In the genomic region with DNA sequence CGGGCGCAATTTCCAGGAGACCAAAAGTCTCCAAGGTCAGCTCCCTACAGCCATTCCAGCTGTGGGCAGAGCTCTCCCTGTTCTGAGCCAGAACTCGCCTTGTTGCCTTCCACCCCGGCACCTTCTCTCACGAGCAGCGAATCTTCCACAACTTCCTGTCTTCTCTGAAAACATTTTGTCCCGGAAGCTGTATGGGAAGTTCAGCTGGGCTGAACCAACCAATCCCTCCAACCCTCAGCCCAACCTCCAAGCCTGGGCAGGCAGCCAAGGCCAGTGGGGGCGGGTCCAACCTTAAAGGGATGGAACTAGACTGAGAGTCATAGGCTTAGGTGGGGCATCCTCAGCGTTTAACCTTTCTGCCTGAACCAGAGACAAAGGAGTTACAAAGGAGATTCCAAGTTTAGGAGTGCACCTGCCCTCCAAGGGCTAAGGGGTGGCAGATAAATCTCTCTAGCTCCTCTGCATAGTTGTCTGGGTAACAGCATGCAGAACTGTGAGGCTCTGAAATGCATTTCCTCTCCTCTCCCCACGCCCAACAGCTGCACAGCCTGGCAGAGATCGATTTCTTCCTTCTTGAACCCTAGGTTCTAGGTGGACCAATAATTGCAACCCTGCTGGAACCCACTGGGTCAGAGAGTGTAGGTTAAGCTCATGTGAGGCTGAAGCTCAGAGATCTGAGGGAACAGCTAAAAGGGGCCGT, we compare ENCODE assay signal across 8 mouse cellular contexts. TPM values are rescaled to one million over a fixed set of nuclear protein-coding genes. Genes with fewer than 3 reads are reported as not detected.
DNase-seq lines count a peak whose midpoint lies in the region; ATAC-seq lines count a peak whose summit lies in the region.

Cyp4f13 (minus strand) TSS at position 188 of the 700 bp plus-strand sequence.

- H3K36me3 ChIP-seq in hindbrain, embryonic 11.5 days (ENCODE audit: control insufficient read depth, insufficient read depth, low read length) = no peaks in the 10 kb centered on the region

- no peak within 1 kb of the TSS for H3K27ac ChIP-seq in hindbrain, embryonic 11.5 days (ENCODE audit: low read depth, low read length)

- peak; percentile 96 for DNase-seq in MN1 (ENCODE audit: low spot score)
- peak; percentile 91 for DNase-seq in cerebellum, adult 9-11 months
- peak; percentile 84 to 95 for DNase-seq in frontal cortex, adult 2 months (ENCODE audit: extremely low spot score in 1 of 2, low spot score in 1 of 2)
- peak; percentile 71 for DNase-seq in hindbrain, embryonic 11.5 days (ENCODE audit: low spot score)
- peak; percentile 94 to 97 for DNase-seq in layer of hippocampus, postnatal 14 days (ENCODE audit: low spot score in 2 of 2)
- DNase-seq in lung, postnatal 14 days = peak; percentile 100
- peak; percentile 62 for DNase-seq in retina, adult 2 months (ENCODE audit: low read depth, low spot score)
- peak; percentile 92 to 93 for DNase-seq in thymus, postnatal 36 days

- no peaks in the 10 kb centered on the region for H3K27me3 ChIP-seq in hindbrain, embryonic 11.5 days (ENCODE audit: control insufficient read depth, insufficient read depth, low read length)

- peak within 1 kb of the TSS; percentile 19; the same call in 1 of the 2 replicates for H3K4me2 ChIP-seq in hindbrain, embryonic 11.5 days (replicated peaks; ENCODE audit: low read depth, low read length)

- no peaks in the 10 kb centered on the region for H3K4me1 ChIP-seq in hindbrain, embryonic 11.5 days (replicated peaks; ENCODE audit: control insufficient read depth, insufficient read depth, low read length)

- no peaks in the 10 kb centered on the region for H3K9me3 ChIP-seq in hindbrain, embryonic 11.5 days (ENCODE audit: control insufficient read depth, low read length)

- WGBS in hindbrain, embryonic 11.5 days = 42% methylated on average over 12 of the region's 12 CpGs

- no peak for ATAC-seq in hindbrain, embryonic 11.5 days (ENCODE audit: low FRiP score)

- no peak within 1 kb of the TSS for H3K9ac ChIP-seq in hindbrain, embryonic 11.5 days (ENCODE audit: low read depth, low read length)

- H3K4me3 ChIP-seq in hindbrain, embryonic 11.5 days (ENCODE audit: low read depth, low read length) = peak within 1 kb of the TSS; percentile 22

RNA-seq across cellular contexts. Expression of gene Cyp4f13, which starts in this region (rescaled TPM):
- polyA plus RNA-seq in frontal cortex, adult 2 months (2012; rRNA removed) = 36.3 and 42.6 TPM in 2 replicates
- 3.1 and 5.5 TPM in 2 replicates for polyA plus RNA-seq in hindbrain, embryonic 11.5 days (2014; fragmentation: Nextera tagmentation; extraction: Ambion mirVana)
- total RNA-seq in layer of hippocampus, postnatal 14 days (2021) = 10 to 100 TPM; 22.6 to 25.2 TPM
